Mouse (Mus musculus): ENCODE results near the gene Syt6. TPM values are rescaled to one million over a fixed set of nuclear protein-coding genes. Genes with fewer than 3 reads are reported as not detected.

Gene Syt6
- total RNA-seq (2023): not detected

DNA sequence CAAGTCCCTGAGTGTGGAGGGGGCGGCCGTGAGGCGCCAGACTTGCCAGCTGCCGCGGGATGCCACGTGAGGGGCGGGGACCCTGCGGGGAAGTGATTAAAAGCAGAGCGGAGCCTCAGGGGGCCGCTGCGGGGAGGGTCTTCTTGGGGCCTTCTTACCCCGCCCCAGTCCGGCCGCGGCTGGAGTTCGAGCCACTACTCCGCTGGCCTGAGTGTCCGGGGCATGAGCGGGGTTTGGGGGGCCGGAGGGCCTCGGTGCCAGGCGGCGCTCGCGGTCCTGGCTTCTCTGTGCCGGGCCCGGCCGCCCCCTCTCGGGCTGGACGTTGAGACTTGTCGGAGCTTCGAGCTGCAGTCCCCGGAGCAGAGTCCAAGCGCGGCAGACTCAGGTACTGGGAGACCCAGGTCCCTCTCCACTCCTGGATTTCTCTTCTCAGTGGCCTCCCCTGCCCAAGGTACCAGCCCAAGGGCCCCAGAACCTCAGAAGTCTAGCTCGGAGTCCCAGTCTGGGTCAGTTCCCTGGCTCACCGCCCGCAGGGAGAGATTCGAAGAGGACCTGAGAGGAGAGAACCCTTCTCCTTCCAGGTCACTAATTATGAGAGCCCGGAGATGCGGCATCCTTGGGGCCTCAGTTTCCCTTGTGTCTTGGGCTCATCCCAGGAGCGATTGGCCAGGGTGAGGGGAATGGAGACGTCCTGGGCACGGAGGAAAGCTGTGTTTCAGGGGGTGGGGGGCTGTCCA, at the start of gene Syt6:
TSS of gene Syt6 (plus strand) at position 76 of the 737 bp plus-strand sequence.

GRCm38 (mm10) chr3:103645968-103646367, 70.9 kb downstream of the Syt6 start, which contains the start of gene Atg4a-ps:
Atg4a-ps (minus strand) TSS chr3:103646068.

Other genes with a start within 250 kb of the Syt6 start
- gene Atg4a-ps, start 70.8 kb downstream of the Syt6 start, total RNA-seq (2023): 1 to 10 TPM in 1 of 2 experiments, not detected in 1; 1.9 TPM
- 1 to 10 TPM; 1.2 to 1.6 TPM for gene Olfml3, start 162.8 kb downstream of the Syt6 start, total RNA-seq (2023)
- not detected for gene Gm10964, start 164.1 kb downstream of the Syt6 start, total RNA-seq (2023)
- 100 to 1,000 TPM; 192 to 208 TPM for gene Hipk1, start 216.3 kb downstream of the Syt6 start, total RNA-seq (2023)
- gene Dclre1b, start 234.2 kb downstream of the Syt6 start, total RNA-seq (2023): 10 to 100 TPM; 43.1 to 54.0 TPM
- 10 to 100 TPM; 11.6 to 13.5 TPM for gene Ap4b1, start 234.3 kb downstream of the Syt6 start, total RNA-seq (2023)
- gene Gm43064, start 234.3 kb downstream of the Syt6 start, total RNA-seq (2023): not detected